Mouse (Mus musculus): ENCODE measurements around the gene Clasrp. TPM values are rescaled to one million over a fixed set of nuclear protein-coding genes. Genes with fewer than 3 reads are reported as not detected.

Clasrp gene
- polyA plus RNA-seq, 2 experiments = 7.5 to 21.3 TPM

DNA sequence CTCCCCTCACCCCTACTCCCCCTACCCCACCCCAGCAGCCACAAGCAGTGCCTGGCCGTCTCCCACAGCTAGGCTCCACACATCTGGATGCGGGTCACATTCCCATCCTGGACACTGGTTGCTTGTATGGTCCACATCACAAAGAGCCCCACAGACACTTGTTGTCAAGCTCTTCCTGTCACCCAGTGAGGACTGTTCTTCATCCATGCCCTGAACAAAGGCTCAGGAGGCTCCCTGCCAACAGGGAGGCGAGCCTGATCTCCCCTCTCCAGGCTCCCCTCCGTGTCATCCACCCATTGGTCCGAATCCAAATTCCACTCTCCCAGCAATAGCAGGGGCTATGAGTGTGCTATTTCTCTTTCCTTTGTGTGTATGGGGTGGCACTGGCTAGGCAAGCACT, 3.7 kb downstream of the Clasrp start:
- DNase-seq (ENCODE audit: low read depth in 3 of 3, low spot score in 3 of 3) (no peak), ATAC-seq (ENCODE audit: insufficient read depth) (no peak)
- no peak for TF ChIP-seq CTCF (IDR thresholded peaks at IDR 0.05; ENCODE audit: low read depth)
- no peak for TF ChIP-seq EP300 (IDR thresholded peaks at IDR 0.05; ENCODE audit: low read depth)
- Histone ChIP-seq H3K4me1 (replicated peaks; ENCODE audit: control insufficient read depth in 2 of 2, insufficient read depth in 2 of 2, low read length in 1 of 2) (peaks cover 8 to 13% of the 10 kb centered on the region in 2 experiments), H3K9ac (replicated peaks) (no peak overlapping the region), H3K4me2 (ENCODE audit: low read depth) (no peak overlapping the region), H3K27ac (no peak overlapping the region), H3K27me3 (ENCODE audit: control insufficient read depth, insufficient read depth, low read length) (no peaks in the 10 kb centered on the region), H3K9me3 (ENCODE audit: control insufficient read depth, low read length) (no peaks in the 10 kb centered on the region), H3K36me3 (replicated peaks; ENCODE audit: control insufficient read depth, insufficient read depth, low read depth) (peaks cover 7% of the 10 kb centered on the region), H3K4me3 (ENCODE audit: insufficient read depth in 1 of 2, low read depth in 2 of 2, low read length in 2 of 2) (no peak overlapping the region)
- WGBS (ENCODE audit: insufficient replicate concordance) = 56% methylated on average over 5 of the region's 5 CpGs

DNA sequence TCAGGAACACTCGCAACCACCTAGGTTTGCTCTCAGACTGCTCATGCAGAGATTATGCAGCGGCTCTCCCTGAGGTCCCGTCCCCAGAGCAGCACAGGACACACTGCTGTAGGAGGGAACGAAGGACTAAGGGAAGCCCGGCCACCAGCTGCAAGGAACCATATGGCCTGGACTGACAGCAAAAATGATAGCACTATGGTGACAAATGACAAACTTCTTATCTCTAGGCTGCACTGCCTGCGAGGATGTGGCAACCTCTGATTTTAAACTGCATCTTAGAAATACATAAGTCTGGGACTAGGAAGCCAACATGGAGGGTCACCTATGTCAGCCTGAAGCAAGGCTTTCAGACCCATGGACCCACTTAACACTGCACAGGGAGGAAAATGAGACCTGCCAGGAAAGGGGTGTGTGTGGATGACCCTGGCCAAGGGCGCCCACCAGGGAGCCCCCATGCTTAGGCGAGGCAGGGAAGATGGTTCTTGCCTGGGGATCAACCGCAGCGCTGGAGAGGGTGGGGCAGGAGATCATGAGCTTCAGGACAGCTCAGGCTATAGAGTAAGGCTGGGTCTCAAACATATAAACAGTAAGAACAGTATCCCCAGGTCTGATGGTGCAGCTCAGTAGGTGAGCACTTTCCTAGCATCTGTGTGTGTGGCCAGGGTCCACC, 11.1 kb downstream of the Clasrp start:
- peak; percentile 74 for ATAC-seq (ENCODE audit: insufficient read depth)

GRCm38 (mm10) chr7:19589917-19590316, 14.4 kb downstream of the Clasrp start:
- Histone ChIP-seq H3K4me1 (replicated peaks; ENCODE audit: control insufficient read depth in 2 of 2, insufficient read depth in 2 of 2, low read length in 1 of 2) (peaks cover 7 to 15% of the 10 kb centered on the region in 2 experiments; a peak in 3 of 4 replicates), H3K9me3 (ENCODE audit: control insufficient read depth, low read length) (no peaks in the 10 kb centered on the region), H3K9ac (replicated peaks) (no peak overlapping the region), H3K4me3 (ENCODE audit: insufficient read depth in 1 of 2, low read depth in 2 of 2, low read length in 2 of 2) (no peak overlapping the region), H3K27ac (no peak overlapping the region), H3K27me3 (ENCODE audit: control insufficient read depth, insufficient read depth, low read length) (no peaks in the 10 kb centered on the region), H3K4me2 (ENCODE audit: low read depth) (no peak overlapping the region), H3K36me3 (replicated peaks; ENCODE audit: control insufficient read depth, insufficient read depth, low read depth) (peaks cover 47% of the 10 kb centered on the region)
- TF ChIP-seq EP300 (IDR thresholded peaks at IDR 0.05; ENCODE audit: low read depth) = no peak
- peak; percentile 96 for TF ChIP-seq CTCF (IDR thresholded peaks at IDR 0.05; ENCODE audit: low read depth)
- DNase-seq (ENCODE audit: low read depth in 3 of 3, low spot score in 3 of 3) (peak; percentile 63 to 71 (median 63)), ATAC-seq (ENCODE audit: insufficient read depth) (peak; percentile 59; the same call in 1 of the 2 replicates)
- WGBS (ENCODE audit: insufficient replicate concordance) = 49% methylated on average over 3 of the region's 3 CpGs

More for the DNA sequence above, 11.1 kb downstream of the Clasrp start:
- Histone ChIP-seq H3K27me3 (ENCODE audit: control insufficient read depth, insufficient read depth, low read length) (no peaks in the 10 kb centered on the region), H3K36me3 (replicated peaks; ENCODE audit: control insufficient read depth, insufficient read depth, low read depth) (peaks cover 24% of the 10 kb centered on the region), H3K4me3 (ENCODE audit: insufficient read depth in 1 of 2, low read depth in 2 of 2, low read length in 2 of 2) (no peak overlapping the region), H3K4me1 (replicated peaks; ENCODE audit: control insufficient read depth in 2 of 2, insufficient read depth in 2 of 2, low read length in 1 of 2) (peaks cover 7 to 15% of the 10 kb centered on the region in 2 experiments; a peak in 3 of 4 replicates), H3K4me2 (ENCODE audit: low read depth) (peak overlapping the region; percentile 16; the same call in 1 of the 2 replicates), H3K27ac (no peak overlapping the region), H3K9me3 (ENCODE audit: control insufficient read depth, low read length) (no peaks in the 10 kb centered on the region), H3K9ac (replicated peaks) (no peak overlapping the region)
- peak in 2 of 3 experiments; percentile 39 to 46 for DNase-seq (ENCODE audit: low read depth in 3 of 3, low spot score in 3 of 3)
- 40% methylated on average over 10 of the region's 10 CpGs for WGBS (ENCODE audit: insufficient replicate concordance)
- peak; percentile 75 for TF ChIP-seq EP300 (IDR thresholded peaks at IDR 0.05; ENCODE audit: low read depth)
- TF ChIP-seq CTCF (IDR thresholded peaks at IDR 0.05; ENCODE audit: low read depth) = no peak

DNA sequence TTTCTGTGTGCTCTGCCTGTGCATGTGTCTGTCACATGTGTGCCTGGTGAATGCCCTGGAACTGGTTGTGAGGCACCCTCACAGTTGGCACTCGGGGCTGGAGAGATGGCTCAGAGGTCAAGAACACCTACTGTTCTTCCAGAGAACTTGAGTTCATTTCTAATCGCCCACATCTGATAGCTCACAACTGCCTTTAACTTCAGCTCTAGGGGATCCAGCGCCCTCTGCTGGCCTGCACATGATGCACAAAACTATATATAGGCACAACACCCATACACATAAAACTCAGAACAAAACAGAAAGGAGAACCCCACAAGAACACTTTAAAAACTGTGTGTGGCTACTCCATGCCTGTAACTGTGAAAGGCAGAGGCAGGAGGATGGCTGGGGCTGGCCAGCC, 15.1 kb downstream of the Clasrp start:
- Histone ChIP-seq H3K27me3 (ENCODE audit: control insufficient read depth, insufficient read depth, low read length) (no peaks in the 10 kb centered on the region), H3K27ac (no peak overlapping the region), H3K9ac (replicated peaks) (no peak overlapping the region), H3K36me3 (replicated peaks; ENCODE audit: control insufficient read depth, insufficient read depth, low read depth) (peaks cover 53% of the 10 kb centered on the region), H3K9me3 (ENCODE audit: control insufficient read depth, low read length) (no peaks in the 10 kb centered on the region), H3K4me3 (ENCODE audit: insufficient read depth in 1 of 2, low read depth in 2 of 2, low read length in 2 of 2) (no peak overlapping the region), H3K4me2 (ENCODE audit: low read depth) (no peak overlapping the region), H3K4me1 (replicated peaks; ENCODE audit: control insufficient read depth in 2 of 2, insufficient read depth in 2 of 2, low read length in 1 of 2) (peaks cover 7 to 15% of the 10 kb centered on the region in 2 experiments; a peak in 3 of 4 replicates)
- ATAC-seq (ENCODE audit: insufficient read depth) (no peak; the same call in 1 of the 2 replicates), DNase-seq (ENCODE audit: low read depth in 3 of 3, low spot score in 3 of 3) (peak in 2 of 3 experiments; percentile 54 to 56)
- TF ChIP-seq CTCF (IDR thresholded peaks at IDR 0.05; ENCODE audit: low read depth) (peak; percentile 87), EP300 (IDR thresholded peaks at IDR 0.05; ENCODE audit: low read depth) (no peak)
- 23% methylated on average over 3 of the region's 3 CpGs for WGBS (ENCODE audit: insufficient replicate concordance)

- ATAC-seq (ENCODE audit: insufficient read depth) (no peak), DNase-seq (ENCODE audit: low read depth in 3 of 3, low spot score in 3 of 3) (no peak)
- H3K4me1 ChIP-seq (replicated peaks; ENCODE audit: control insufficient read depth in 2 of 2, insufficient read depth in 2 of 2, low read length in 1 of 2) = no peaks in the 10 kb centered on the region
- H3K36me3 ChIP-seq (replicated peaks; ENCODE audit: control insufficient read depth, insufficient read depth, low read depth) = peaks cover 52% of the 10 kb centered on the region
- H3K9ac ChIP-seq (replicated peaks) = no peak overlapping the region
- H3K4me3 ChIP-seq (ENCODE audit: insufficient read depth in 1 of 2, low read depth in 2 of 2, low read length in 2 of 2) = no peak overlapping the region
- TF ChIP-seq CTCF (IDR thresholded peaks at IDR 0.05; ENCODE audit: low read depth) (no peak), EP300 (IDR thresholded peaks at IDR 0.05; ENCODE audit: low read depth) (no peak)
- H3K27ac ChIP-seq = no peak overlapping the region
- no peaks in the 10 kb centered on the region for H3K27me3 ChIP-seq (ENCODE audit: control insufficient read depth, insufficient read depth, low read length)
- WGBS (ENCODE audit: insufficient replicate concordance) = 93% methylated on average over 46 of the region's 46 CpGs
- no peaks in the 10 kb centered on the region for H3K9me3 ChIP-seq (ENCODE audit: control insufficient read depth, low read length)
- H3K4me2 ChIP-seq (ENCODE audit: low read depth) = no peak overlapping the region
Measured at GRCm38 (mm10) chr7:19586269-19586668, 18.0 kb downstream of the Clasrp start.
